Mouse (Mus musculus): ENCODE measurements around the gene Fam198b. TPM values are rescaled to one million over a fixed set of nuclear protein-coding genes. Genes with fewer than 3 reads are reported as not detected.

Gene Fam198b
- polyA plus RNA-seq (2015; fragmentation: Nextera tagmentation; extraction: Ambion mirVana): 1.4 and 2.1 TPM in 2 replicates

GRCm38 (mm10) chr3:79884305-79884704 is at the start of gene Fam198b:
Gene Fam198b (plus strand): TSS chr3:79884533.
- Histone ChIP-seq H3K4me3 (replicated peaks; ENCODE audit: low read length) (no peak within 1 kb of the TSS), H3K27ac (ENCODE audit: low read length) (no peak within 1 kb of the TSS), H3K36me3 (ENCODE audit: control insufficient read depth, insufficient read depth) (no peaks in the 10 kb centered on the region), H3K27me3 (replicated peaks; ENCODE audit: control insufficient read depth, insufficient read depth, low read length) (no peaks in the 10 kb centered on the region), H3K9me3 (ENCODE audit: control insufficient read depth, low read length) (no peaks in the 10 kb centered on the region), H3K4me1 (replicated peaks; ENCODE audit: control insufficient read depth, insufficient read depth, low read length) (peaks cover 9% of the 10 kb centered on the region), H3K9ac (replicated peaks; ENCODE audit: low read depth, low read length) (no peak within 1 kb of the TSS), H3K4me2 (ENCODE audit: low read length) (no peak within 1 kb of the TSS)
- WGBS: 64% methylated on average over 5 of the region's 5 CpGs
- no peak for ATAC-seq

GRCm38 (mm10) chr3:79838751-79839150 is 45.6 kb upstream of the Fam198b start:
- peaks cover 6% of the 10 kb centered on the region; the same call in 1 of the 2 replicates for H3K4me1 ChIP-seq (replicated peaks; ENCODE audit: control insufficient read depth, insufficient read depth, low read length)
- 53% methylated on average over 6 of the region's 6 CpGs for WGBS
- H3K4me2 ChIP-seq (ENCODE audit: low read length): no peak overlapping the region
- H3K9me3 ChIP-seq (ENCODE audit: control insufficient read depth, low read length): no peaks in the 10 kb centered on the region
- H3K4me3 ChIP-seq (replicated peaks; ENCODE audit: low read length): no peak overlapping the region
- H3K27me3 ChIP-seq (replicated peaks; ENCODE audit: control insufficient read depth, insufficient read depth, low read length): no peaks in the 10 kb centered on the region
- no peak overlapping the region for H3K9ac ChIP-seq (replicated peaks; ENCODE audit: low read depth, low read length)
- no peaks in the 10 kb centered on the region for H3K36me3 ChIP-seq (ENCODE audit: control insufficient read depth, insufficient read depth)
- ATAC-seq: no peak
- no peak overlapping the region for H3K27ac ChIP-seq (ENCODE audit: low read length)

DNA sequence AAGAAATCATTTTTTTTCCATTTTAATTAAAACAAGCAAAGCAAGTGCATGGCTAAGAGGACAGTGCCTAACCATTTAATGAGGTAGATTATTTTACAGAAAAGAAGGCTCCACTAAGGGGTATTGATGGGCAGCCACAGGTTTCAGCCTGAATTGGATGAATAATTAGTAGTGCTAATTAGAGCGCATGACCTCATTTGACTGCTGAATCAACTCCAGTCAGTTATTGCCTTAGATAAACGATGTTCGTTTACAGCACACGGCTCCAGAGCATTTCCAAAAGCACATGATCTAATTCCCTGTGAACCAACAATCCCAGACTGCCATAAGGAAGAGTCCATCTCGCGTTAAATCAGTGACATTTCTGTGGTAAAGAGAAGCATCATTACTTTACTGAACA is 42.9 kb upstream of the Fam198b start:
- no peak overlapping the region for H3K9ac ChIP-seq (replicated peaks; ENCODE audit: low read depth, low read length)
- H3K27me3 ChIP-seq (replicated peaks; ENCODE audit: control insufficient read depth, insufficient read depth, low read length): no peaks in the 10 kb centered on the region
- H3K4me1 ChIP-seq (replicated peaks; ENCODE audit: control insufficient read depth, insufficient read depth, low read length): peaks cover 6% of the 10 kb centered on the region; the same call in 1 of the 2 replicates
- WGBS: 17% methylated on average over 6 of the region's 6 CpGs
- H3K4me3 ChIP-seq (replicated peaks; ENCODE audit: low read length): peak overlapping the region; percentile 51
- H3K9me3 ChIP-seq (ENCODE audit: control insufficient read depth, low read length): no peaks in the 10 kb centered on the region
- H3K27ac ChIP-seq (ENCODE audit: low read length): no peak overlapping the region
- peak; percentile 26 for ATAC-seq
- no peaks in the 10 kb centered on the region for H3K36me3 ChIP-seq (ENCODE audit: control insufficient read depth, insufficient read depth)
- peak overlapping the region; percentile 70 for H3K4me2 ChIP-seq (ENCODE audit: low read length)

DNA sequence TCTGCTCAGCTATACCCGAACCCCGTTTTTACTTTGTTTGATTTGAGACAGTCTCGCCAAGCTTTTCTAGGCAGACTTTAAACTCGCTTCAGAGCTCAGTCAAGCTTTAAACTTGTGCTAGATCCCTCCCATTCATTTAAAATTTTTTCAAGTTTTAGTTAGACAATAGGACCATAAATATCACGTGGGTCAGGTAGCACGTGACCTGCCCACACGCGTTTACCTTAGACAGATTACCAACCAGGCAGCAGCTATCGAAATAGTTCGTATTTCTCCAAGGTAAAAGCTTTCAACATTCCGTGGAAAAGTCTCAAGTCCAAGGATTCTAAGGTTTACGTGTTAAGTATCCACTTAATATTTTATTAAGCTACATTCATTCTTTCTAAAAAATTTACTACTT is 42.2 kb upstream of the Fam198b start:
- H3K4me1 ChIP-seq (replicated peaks; ENCODE audit: control insufficient read depth, insufficient read depth, low read length): peaks cover 6% of the 10 kb centered on the region; the same call in 1 of the 2 replicates
- H3K4me3 ChIP-seq (replicated peaks; ENCODE audit: low read length): peak overlapping the region; percentile 51
- H3K27me3 ChIP-seq (replicated peaks; ENCODE audit: control insufficient read depth, insufficient read depth, low read length): no peaks in the 10 kb centered on the region
- WGBS: 8% methylated on average over 12 of the region's 12 CpGs
- H3K9me3 ChIP-seq (ENCODE audit: control insufficient read depth, low read length): no peaks in the 10 kb centered on the region
- H3K27ac ChIP-seq (ENCODE audit: low read length): no peak overlapping the region
- peak; percentile 41 for ATAC-seq
- H3K4me2 ChIP-seq (ENCODE audit: low read length): peak overlapping the region; percentile 70
- H3K9ac ChIP-seq (replicated peaks; ENCODE audit: low read depth, low read length): peak overlapping the region; percentile 47; the same call in 1 of the 2 replicates
- H3K36me3 ChIP-seq (ENCODE audit: control insufficient read depth, insufficient read depth): no peaks in the 10 kb centered on the region

- H3K9ac ChIP-seq (replicated peaks; ENCODE audit: low read depth, low read length): peak overlapping the region; percentile 47
- H3K27ac ChIP-seq (ENCODE audit: low read length): no peak overlapping the region
- H3K4me3 ChIP-seq (replicated peaks; ENCODE audit: low read length): peak overlapping the region; percentile 51
- H3K4me1 ChIP-seq (replicated peaks; ENCODE audit: control insufficient read depth, insufficient read depth, low read length): peaks cover 6% of the 10 kb centered on the region; the same call in 1 of the 2 replicates
- no peaks in the 10 kb centered on the region for H3K36me3 ChIP-seq (ENCODE audit: control insufficient read depth, insufficient read depth)
- no peaks in the 10 kb centered on the region for H3K27me3 ChIP-seq (replicated peaks; ENCODE audit: control insufficient read depth, insufficient read depth, low read length)
- ATAC-seq: peak; percentile 89
- peak overlapping the region; percentile 70 for H3K4me2 ChIP-seq (ENCODE audit: low read length)
- no peaks in the 10 kb centered on the region for H3K9me3 ChIP-seq (ENCODE audit: control insufficient read depth, low read length)
- WGBS: under 1% methylated on average over 19 of the region's 19 CpGs
These were observed 41.7 kb upstream of the Fam198b start for GRCm38 (mm10) chr3:79842616-79843016.

GRCm38 (mm10) chr3:79843999-79844398 is 40.3 kb upstream of the Fam198b start:
- 95% methylated on average over 9 of the region's 9 CpGs for WGBS

GRCm38 (mm10) chr3:79846633-79847032 is 37.7 kb upstream of the Fam198b start:
- H3K27me3 ChIP-seq (replicated peaks; ENCODE audit: control insufficient read depth, insufficient read depth, low read length): no peaks in the 10 kb centered on the region
- H3K4me1 ChIP-seq (replicated peaks; ENCODE audit: control insufficient read depth, insufficient read depth, low read length): peaks cover 5% of the 10 kb centered on the region; the same call in 1 of the 2 replicates
- ATAC-seq: no peak
- H3K4me3 ChIP-seq (replicated peaks; ENCODE audit: low read length): no peak overlapping the region
- H3K27ac ChIP-seq (ENCODE audit: low read length): no peak overlapping the region
- no peaks in the 10 kb centered on the region for H3K36me3 ChIP-seq (ENCODE audit: control insufficient read depth, insufficient read depth)
- H3K9me3 ChIP-seq (ENCODE audit: control insufficient read depth, low read length): no peaks in the 10 kb centered on the region
- no peak overlapping the region for H3K4me2 ChIP-seq (ENCODE audit: low read length)
- 90% methylated on average over 5 of the region's 5 CpGs for WGBS
- H3K9ac ChIP-seq (replicated peaks; ENCODE audit: low read depth, low read length): no peak overlapping the region

More at GRCm38 (mm10) chr3:79843999-79844398, 40.3 kb upstream of the Fam198b start:
- no peak for ATAC-seq
- no peaks in the 10 kb centered on the region for H3K27me3 ChIP-seq (replicated peaks; ENCODE audit: control insufficient read depth, insufficient read depth, low read length)
- no peaks in the 10 kb centered on the region for H3K36me3 ChIP-seq (ENCODE audit: control insufficient read depth, insufficient read depth)
- H3K4me1 ChIP-seq (replicated peaks; ENCODE audit: control insufficient read depth, insufficient read depth, low read length): peaks cover 6% of the 10 kb centered on the region; the same call in 1 of the 2 replicates
- H3K9ac ChIP-seq (replicated peaks; ENCODE audit: low read depth, low read length): no peak overlapping the region
- no peaks in the 10 kb centered on the region for H3K9me3 ChIP-seq (ENCODE audit: control insufficient read depth, low read length)
- no peak overlapping the region for H3K4me2 ChIP-seq (ENCODE audit: low read length)
- H3K27ac ChIP-seq (ENCODE audit: low read length): no peak overlapping the region
- no peak overlapping the region for H3K4me3 ChIP-seq (replicated peaks; ENCODE audit: low read length)

DNA sequence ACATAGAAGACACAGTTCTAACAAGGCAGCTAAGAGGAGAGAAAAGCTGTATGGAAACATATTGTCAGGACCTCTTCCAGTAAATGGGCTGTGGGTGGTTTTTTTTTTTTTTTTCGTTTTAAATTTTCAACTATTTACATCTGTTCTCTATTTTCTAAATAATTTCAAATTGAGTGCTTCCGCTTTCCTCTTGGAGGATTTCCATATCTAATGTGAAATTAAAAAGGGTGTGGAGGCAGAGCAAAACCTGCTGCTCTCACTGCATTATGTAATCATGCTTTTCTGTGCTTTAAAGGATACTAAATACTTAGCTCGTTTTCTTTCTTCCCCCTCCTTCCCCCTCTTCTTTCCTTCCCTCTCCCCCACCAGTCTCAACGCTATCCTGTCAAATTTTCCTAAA is 35.5 kb upstream of the Fam198b start:
- H3K4me1 ChIP-seq (replicated peaks; ENCODE audit: control insufficient read depth, insufficient read depth, low read length): no peaks in the 10 kb centered on the region
- no peak overlapping the region for H3K4me3 ChIP-seq (replicated peaks; ENCODE audit: low read length)
- WGBS: 36% methylated on average over 4 of the region's 4 CpGs
- no peaks in the 10 kb centered on the region for H3K36me3 ChIP-seq (ENCODE audit: control insufficient read depth, insufficient read depth)
- H3K27ac ChIP-seq (ENCODE audit: low read length): no peak overlapping the region
- no peak for ATAC-seq
- no peaks in the 10 kb centered on the region for H3K9me3 ChIP-seq (ENCODE audit: control insufficient read depth, low read length)
- H3K27me3 ChIP-seq (replicated peaks; ENCODE audit: control insufficient read depth, insufficient read depth, low read length): no peaks in the 10 kb centered on the region
- no peak overlapping the region for H3K9ac ChIP-seq (replicated peaks; ENCODE audit: low read depth, low read length)
- no peak overlapping the region for H3K4me2 ChIP-seq (ENCODE audit: low read length)

- H3K9ac ChIP-seq (replicated peaks; ENCODE audit: low read depth, low read length): no peak overlapping the region
- H3K27ac ChIP-seq (ENCODE audit: low read length): no peak overlapping the region
- no peak overlapping the region for H3K4me3 ChIP-seq (replicated peaks; ENCODE audit: low read length)
- H3K36me3 ChIP-seq (ENCODE audit: control insufficient read depth, insufficient read depth): no peaks in the 10 kb centered on the region
- no peak for ATAC-seq
- H3K27me3 ChIP-seq (replicated peaks; ENCODE audit: control insufficient read depth, insufficient read depth, low read length): no peaks in the 10 kb centered on the region
- H3K4me2 ChIP-seq (ENCODE audit: low read length): no peak overlapping the region
- H3K4me1 ChIP-seq (replicated peaks; ENCODE audit: control insufficient read depth, insufficient read depth, low read length): no peaks in the 10 kb centered on the region
- H3K9me3 ChIP-seq (ENCODE audit: control insufficient read depth, low read length): no peaks in the 10 kb centered on the region
- WGBS: 69% methylated on average over 2 of the region's 2 CpGs
These were observed 34.7 kb upstream of the Fam198b start for GRCm38 (mm10) chr3:79849621-79850020.

DNA sequence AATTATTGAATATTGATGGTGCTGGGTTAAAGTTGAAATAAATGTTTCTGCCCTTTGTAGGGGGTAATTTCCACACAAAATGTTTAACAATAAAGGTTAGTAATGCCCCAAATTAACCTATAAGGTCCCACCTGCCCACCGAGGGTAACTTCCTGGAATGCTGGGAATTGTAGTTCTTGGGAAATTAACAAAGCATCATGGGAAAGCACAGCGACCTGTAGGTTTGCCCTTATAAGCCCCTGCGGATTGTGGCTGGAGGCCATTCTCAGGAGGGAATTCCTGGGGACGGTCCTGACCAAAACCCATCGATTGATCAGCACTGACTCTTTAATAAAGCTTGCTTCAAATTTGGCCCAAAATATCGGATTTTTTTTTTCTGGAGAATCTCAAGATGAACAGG is 33.7 kb upstream of the Fam198b start:
- H3K4me3 ChIP-seq (replicated peaks; ENCODE audit: low read length): no peak overlapping the region
- no peak overlapping the region for H3K9ac ChIP-seq (replicated peaks; ENCODE audit: low read depth, low read length)
- no peak overlapping the region for H3K27ac ChIP-seq (ENCODE audit: low read length)

More for the DNA sequence above, 33.7 kb upstream of the Fam198b start:
- Histone ChIP-seq H3K27me3 (replicated peaks; ENCODE audit: control insufficient read depth, insufficient read depth, low read length) (no peaks in the 10 kb centered on the region), H3K36me3 (ENCODE audit: control insufficient read depth, insufficient read depth) (no peaks in the 10 kb centered on the region), H3K4me1 (replicated peaks; ENCODE audit: control insufficient read depth, insufficient read depth, low read length) (no peaks in the 10 kb centered on the region), H3K4me2 (ENCODE audit: low read length) (no peak overlapping the region), H3K9me3 (ENCODE audit: control insufficient read depth, low read length) (no peaks in the 10 kb centered on the region)
- WGBS: 43% methylated on average over 6 of the region's 6 CpGs
- no peak for ATAC-seq

Data from forebrain, embryonic 16.5 days (tissue).